Mouse (Mus musculus) brain, embryonic 18.5 days (tissue): ENCODE data around the gene Cyyr1.
"Not testable (repeated sequence)": the region's sequence is repeated elsewhere in the genome, so short reads cannot be mapped to it uniquely, and the experiment has no call there.

Experiments used
- DNase-seq: peaks from one replicate; pipeline ENCODE4 v3.0.0-alpha.2; 2012; ENCODE audit warnings: low read depth, low spot score

The Cyyr1 gene

DNA sequence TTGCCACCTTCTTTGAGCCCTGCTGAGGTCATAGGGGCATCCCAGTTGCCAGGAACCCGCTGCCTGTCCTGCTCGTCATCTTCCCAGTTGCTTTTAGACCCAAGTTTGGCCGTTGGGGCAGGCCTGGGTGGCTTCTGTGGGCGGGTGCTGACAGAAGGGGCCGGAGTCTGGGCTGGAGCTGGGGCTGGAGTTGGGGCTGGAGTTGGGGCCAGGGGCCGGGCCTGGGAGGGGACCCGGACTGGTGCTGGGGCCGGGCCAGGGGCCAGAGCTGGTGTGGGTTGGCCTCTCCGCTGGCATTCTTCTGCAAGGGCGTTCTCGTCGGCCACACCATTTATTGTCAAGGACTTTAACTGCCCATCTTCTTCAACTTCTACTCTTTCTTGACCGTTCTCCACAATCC is at the start of gene Cyyr1:
Cyyr1 (minus strand) TSS at position 101 of the 400 bp plus-strand sequence.
- DNase-seq: not testable (repeated sequence)

DNA sequence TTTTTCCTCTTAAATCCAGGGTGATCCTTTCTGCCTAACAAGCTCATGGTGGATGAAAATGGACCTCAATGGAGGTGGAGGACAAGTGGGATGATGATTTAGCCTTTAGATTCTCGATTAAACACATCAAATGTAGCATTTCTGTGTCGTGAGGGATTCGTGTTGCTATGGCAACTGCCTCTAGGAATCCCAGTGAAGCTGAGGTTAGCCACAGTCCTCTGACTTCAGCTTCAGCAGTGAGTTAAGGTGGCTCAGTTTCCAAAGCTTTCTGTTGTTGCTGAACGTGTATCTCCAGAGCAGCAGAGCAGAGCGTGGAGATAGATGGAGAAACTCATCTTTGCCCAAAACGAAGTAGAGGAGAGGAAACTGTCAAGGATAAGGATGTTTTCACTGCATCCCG is 35.6 kb upstream of the Cyyr1 start:
- DNase-seq: peak; percentile 16

DNA sequence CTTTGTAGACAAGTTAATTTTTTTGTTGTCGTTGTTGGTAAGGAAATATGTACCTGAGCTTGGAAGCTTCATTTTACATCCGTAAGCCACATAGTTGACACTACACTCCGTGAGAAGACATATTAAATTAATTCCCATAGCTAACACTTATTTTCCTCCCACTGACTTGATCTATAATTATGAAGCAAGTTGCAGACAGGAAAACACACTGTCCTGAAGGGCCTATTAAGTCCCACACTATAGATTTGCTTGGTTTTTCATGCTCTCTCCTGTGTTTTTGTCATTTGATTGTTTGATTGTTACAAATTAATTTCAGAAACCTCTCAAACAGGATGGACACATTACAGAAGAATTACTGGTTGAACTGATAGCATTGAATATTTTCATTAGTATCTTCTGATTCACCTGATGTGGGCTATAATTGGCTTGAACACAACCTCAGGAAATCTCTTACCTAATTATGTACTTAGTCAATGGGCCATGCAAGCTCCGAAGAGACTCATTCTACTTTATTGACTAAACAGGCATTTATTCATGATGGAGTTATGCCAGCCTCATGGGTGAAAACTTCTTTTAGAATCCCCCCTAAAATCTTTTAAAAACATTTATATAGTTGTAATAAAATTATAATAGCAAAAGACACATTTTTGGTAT is 34.5 kb upstream of the Cyyr1 start:
- no peak for DNase-seq

DNA sequence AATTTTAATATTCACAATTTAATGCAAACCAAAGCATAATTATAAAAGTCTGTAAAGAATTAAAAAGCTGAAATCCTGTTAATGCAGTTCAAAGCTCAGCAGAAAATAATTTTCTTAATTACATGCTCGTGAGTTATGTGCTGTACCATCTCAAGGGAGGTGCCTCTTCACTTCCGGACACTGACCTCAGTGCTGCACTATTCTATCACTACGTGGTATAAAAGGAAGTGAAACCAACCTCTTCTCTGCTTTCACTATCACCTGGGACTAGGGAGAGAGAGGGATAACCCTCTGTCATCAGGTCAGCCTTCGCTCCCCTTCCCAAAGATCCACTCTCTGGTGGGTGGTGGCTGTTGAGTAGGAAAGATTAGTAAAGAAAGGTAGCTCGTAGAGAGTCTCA is 13.3 kb upstream of the Cyyr1 start:
- no peak for DNase-seq

DNA sequence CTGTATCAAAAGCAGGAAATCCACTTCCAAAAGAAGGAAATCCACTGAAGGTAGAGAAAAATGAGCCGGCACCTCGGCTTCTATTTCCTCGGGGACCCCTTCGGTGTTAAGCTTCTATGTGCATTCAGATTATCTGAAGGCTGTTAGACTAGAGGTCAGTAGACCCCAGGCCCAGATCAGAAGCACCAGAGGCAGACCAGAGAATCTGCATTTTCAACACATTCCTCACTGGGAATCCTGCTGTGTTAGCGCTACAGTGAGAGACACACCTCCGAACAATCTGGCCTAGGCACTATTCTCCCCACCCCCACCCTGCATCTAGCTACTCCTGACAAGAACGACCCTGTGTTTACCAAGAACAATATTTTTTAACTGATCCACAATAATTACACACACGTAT is 641 bp upstream of the Cyyr1 start:
- DNase-seq: no peak

DNA sequence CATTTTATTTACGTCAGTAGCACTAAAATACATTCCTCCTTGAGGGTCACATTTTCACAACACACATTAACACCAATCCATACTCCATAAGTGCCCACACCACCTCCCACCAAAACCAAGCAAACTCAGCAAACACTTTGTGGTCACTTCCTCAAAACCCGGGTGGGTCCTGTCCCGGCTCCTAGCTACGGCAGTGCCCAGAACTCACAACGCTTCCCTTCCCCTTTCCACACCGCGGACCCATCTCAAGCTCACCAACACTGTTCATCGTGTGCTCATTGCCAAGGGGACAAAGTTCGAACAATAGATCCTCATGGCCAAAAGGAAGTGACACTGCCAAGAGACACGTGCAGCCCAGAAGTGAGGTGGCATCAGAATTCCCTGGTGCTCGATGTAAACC is 1.2 kb downstream of the Cyyr1 start:
- not testable (repeated sequence) for DNase-seq

DNA sequence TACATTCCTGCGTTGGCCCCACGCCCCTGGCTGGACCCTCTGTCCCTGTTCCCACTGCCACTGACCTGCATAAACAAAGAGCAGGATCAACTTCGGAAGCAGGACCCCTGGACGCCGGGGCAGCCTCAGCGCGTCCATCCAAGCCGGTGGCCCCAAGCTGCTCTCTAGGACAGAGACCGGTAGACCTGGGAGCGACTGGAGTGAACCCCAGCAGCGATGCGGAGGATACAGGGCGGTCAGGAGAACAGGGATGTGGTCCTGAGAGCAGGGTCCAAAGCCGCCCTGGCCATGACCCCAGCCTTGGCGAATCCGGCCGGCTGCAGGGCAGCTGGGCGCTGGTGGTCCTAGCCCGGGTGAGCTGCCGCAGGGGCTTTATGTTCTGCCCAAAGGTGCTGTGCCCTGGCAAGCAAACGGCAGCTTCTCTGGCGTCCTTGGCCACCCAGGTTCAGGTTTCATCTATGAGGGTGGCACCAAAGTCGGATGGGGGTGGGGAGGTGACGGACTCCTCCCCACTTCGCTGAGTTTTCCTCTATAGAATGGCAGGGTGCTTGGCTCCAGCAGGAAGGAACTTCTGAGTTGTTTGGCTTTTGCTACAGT is 3.1 kb downstream of the Cyyr1 start:
- DNase-seq: no peak

DNA sequence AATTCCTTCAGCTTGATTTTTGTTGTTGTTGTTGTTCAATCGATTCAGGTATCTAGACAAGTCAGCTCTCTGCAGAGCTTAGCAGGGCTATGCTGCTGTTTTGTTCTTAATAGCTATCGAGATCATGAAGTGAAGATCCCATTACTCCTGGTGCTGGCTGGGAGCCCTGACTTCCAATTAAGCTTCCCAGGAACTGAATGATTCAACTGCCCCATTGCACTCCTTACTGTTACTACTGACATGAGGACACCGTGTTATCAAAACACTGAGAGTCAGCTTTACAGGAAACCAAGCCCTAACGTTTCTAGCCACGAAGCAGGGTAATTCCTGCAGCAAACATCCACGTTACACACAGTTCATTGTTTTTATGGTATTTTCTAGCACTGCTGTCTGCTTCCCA is 6.7 kb downstream of the Cyyr1 start:
- no peak for DNase-seq

DNA sequence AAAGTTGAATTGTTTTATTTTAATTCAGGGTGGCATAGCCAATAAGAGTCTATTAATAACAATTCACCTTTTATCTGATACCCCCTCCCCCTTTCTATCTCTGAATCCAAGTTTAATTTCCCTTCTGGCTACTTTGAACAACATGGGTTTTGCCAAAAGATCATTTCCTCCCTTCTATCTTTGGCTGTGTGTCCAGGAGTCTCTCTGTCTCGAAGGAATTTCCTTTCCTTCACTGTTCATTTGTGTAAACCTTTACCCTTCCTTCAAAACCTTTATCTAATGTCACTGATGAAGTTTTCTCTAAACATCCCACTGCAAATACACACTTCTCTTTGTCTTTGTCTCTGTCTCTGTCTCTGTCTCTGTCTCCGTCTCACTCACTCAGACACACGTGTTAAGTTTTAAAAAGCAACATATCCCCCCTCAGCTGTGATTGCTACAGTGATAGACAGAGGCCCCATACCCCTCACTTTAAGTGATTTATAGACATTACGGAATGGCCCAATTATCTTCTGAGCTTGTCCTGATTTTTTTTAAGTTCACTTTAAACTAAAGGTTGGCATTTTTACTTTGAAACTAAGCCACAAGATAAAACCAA is 11.4 kb downstream of the Cyyr1 start:
- DNase-seq: no peak

DNA sequence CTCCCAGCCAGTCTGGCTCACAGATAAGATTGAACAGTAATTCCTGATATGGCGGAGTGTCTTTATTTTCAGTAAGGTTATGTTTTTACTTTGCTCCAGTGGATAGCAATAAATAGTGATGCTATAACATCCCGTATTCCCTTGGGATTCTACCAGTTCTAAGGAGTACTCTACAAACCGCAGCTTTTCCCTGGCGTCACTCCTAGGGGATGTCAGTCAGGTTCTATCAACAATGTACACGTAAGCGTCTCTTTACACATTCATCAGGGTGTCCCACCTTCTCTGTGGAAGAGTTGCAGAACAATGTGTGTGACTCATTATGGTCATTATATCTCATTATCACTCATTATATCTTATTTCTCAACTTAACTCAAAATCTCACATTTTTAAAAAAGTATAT is 12.2 kb downstream of the Cyyr1 start:
- DNase-seq: no peak

DNA sequence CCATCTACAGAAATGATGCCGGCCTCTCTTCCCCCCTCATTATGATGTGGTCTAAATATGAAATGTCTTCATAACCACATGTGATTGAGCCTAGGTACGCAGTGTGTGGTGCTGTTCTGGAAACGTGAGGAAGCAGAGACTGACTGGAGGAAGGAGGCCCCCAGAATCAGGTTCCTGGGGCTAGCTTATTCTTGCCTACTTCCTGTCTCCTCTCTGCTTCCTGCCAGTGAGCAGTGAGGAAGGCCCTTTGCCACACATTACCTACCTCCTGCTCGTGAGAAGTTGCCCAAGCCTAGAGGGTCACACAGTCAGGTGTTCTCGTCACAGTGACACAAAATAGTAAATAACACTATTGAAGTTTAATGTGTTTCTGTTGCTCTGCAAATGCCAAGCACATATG is 14.8 kb downstream of the Cyyr1 start:
- no peak for DNase-seq

DNA sequence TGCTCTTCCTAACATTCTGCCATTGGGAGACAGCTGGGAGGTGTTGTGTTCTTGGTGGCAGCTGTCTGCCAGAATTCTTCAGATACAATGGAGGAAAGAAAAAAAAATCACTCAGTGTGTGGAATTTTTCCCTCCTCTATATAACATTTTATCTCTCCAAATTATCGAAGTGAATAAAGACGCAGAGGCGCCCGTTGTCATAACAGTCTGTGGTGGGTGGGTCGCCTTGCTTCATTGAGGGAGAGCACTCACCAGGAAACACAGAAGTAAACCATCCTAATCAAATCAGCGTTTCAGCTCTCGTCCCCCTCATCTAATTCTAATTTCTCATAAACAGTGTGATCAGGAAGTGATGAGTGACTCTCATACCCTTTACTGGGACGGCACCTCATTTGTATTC is 17.1 kb downstream of the Cyyr1 start:
- DNase-seq: no peak

DNA sequence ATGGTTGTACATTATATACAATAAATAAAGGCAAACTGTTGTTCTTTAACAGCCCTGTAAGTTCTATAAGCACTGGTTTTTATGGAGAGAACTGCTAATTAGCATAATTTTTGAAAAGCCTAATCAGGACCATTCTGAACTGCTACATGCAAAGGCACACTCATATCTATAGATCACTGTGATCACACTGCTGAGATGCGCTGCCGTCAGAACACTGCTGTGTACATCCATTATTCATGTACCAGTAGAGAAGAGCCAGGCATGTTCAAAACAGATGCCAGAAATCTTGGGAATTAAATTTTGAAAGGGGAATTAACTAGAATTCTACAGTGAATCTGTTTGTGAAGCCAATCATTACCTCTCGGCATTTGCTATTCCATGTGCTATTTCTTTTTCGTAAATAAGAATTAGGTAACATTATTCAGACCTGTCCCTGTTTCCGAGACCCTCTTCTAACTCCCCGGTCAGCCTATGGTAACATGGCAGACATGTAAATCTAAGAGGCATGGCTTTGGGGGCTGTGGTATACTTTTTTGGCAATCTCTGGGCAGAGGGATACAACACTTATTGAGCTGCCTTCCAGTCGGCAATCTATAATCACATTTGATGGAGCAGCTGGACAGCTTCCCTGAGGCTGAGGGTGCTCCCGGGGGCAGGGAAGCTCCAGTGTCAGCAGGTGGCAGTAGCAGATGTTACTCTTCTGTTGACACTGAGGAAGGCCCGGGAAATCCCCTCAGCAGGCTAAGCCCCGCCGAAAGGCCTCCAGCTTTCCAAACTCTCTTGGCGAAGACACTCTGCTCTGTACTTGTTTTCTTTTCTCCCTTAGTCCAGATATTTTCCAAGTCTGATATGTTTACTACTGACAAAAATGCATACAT is 25.2 kb downstream of the Cyyr1 start:
- no peak for DNase-seq

DNA sequence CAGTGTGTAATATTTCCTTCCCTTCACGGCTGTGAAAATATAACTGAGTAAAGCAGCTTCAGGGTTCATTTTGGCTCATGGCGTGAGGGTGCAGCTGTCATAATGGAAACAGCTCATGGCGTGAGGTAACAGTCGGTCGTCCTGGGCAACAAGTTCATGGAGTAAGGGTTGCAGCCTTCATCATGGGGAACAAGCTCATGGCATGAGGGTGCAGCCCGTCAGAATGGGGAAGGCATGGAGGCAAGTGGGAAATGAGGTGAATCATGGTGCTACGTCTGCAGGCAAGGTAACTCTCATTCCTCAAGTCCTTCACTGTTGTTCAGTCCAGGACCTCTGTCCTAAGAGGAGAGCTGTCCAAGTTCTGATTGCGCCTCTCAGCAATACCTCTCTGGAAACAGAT is 28.6 kb downstream of the Cyyr1 start:
- no peak for DNase-seq

DNA sequence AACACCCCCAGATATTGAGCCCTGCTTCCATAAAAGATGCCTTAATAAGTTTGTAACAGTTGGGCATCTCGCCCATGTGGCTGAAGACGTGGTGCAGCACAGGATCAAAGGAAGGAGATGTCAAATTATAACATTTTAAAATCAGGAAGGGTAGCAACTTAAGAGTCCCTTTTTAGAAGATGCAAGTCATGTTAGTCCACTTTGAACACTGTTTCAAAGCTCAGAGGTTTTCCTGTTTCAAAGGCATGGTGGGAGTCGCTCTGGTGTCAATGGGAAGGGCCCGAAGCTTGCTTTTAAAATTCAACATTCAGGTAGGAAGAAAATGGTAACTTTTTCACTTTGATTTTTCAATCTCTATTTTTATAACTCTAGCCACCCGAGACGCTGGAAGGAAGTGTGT is 45.9 kb downstream of the Cyyr1 start:
- no peak for DNase-seq

DNA sequence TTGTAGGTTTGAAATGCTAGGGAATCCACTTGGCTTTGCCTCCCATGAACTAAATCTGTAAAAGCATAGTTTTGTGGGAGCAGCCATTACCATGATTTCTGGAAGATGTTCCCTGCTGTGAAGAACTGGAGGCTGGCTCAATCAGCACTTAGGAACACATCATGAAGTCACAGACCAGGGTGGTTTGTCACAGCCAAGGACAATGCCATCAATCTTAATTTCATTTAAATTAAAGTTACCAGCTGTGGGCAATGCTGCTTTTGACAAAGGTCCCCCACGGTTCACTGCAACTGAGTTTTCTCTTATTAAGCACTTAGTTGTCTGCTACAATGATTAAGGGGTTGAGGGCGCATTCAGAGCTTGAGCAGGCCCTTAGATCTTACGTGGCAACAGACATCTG is 48.1 kb downstream of the Cyyr1 start:
- no peak for DNase-seq

DNA sequence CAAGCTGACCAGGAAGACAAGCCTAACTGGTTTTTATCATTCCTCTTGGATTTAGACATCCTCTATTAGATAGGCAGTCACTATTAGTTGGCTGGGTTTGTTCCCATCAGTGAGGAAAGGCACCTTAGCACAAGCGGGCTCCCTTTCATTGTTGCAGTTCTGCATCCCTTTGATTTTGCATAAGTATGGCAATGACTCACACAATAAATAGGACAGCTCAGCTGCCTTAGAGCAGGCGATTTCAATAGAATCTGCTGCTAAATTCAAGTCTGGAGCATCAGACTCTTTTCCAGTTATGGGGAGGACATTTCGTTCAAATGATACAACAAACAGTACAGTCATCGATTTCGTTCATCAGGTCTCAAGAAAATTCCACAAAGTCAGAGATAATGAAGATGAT is 49.8 kb downstream of the Cyyr1 start:
- no peak for DNase-seq

DNA sequence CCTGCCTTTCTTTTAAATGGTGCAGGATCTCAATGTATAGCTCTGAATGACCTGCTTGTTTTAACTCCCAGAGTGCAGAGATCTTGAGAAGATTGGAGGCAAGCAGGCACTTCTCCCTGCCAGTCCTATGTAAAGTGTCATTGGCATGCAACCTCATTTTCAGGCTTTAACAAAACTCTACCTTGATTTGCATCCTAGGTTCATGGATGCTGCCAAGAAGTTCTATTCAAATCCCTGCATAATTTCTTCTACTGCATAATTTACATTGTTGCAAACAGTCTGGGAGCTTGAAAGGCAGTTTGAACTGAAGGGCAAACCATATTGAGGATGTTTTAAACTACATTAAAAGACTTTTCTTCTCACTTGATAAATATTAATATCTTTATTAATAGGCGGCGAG is 57.4 kb downstream of the Cyyr1 start:
- no peak for DNase-seq

DNA sequence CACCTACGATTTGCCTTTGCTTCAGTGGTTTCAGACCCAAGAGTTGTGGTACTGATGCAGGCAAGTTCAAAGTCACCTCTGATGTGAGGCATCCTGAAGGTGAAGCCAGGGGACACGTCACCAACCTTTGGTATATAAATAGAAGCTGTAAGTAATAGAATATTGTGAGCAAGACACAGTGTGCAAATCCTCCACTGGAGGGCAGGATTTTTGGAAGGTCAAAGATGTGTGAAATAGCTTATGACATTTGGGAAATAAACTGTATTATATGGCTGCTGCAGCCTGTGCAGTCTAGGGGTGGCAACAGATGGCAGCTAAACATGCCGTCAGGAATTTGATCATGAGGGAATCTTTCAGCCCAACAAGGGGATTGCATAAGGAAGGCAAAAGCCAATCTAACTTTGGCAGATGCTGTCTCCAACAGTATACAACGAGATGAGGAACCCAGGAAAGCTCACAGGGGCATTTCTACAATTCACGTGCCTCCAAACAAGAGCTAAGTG is 65.0 kb downstream of the Cyyr1 start:
- no peak for DNase-seq

DNA sequence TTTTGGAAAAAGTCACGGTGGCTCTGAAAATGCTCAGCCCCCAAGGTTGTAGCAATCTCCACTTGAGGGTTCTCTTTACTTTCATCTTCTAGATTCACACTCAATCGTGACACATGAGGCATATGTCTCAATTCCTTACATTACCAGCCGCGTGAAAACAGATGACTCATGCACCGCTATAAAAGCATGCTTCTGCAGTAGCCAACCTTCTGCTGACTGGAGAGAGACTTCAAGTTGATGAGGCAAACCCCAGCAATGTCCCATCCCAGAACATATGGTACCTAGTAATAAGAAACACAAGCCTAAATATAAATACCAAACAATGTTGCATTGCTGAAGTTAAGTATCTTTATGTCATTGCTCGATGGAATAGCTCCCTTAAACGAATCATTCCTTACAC is 65.9 kb downstream of the Cyyr1 start:
- DNase-seq: no peak

DNA sequence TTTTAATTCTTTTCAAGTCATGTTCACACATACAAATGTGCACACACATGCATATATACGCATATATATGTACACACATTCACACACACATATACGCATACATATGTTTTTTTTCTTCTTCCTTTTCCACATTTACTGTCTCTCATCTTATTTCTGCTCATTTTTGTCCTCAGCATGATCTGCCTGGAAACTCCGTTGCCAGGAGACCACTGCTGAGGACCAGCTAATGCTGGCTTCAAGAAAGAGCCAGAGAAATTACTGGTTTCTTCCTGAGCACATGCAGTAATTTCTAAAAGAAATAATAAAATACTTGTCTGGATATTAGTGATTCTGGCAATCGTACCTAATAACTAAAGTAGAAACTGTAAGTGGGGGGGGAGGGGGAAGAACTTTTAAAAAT is 68.6 kb downstream of the Cyyr1 start:
- no peak for DNase-seq

DNA sequence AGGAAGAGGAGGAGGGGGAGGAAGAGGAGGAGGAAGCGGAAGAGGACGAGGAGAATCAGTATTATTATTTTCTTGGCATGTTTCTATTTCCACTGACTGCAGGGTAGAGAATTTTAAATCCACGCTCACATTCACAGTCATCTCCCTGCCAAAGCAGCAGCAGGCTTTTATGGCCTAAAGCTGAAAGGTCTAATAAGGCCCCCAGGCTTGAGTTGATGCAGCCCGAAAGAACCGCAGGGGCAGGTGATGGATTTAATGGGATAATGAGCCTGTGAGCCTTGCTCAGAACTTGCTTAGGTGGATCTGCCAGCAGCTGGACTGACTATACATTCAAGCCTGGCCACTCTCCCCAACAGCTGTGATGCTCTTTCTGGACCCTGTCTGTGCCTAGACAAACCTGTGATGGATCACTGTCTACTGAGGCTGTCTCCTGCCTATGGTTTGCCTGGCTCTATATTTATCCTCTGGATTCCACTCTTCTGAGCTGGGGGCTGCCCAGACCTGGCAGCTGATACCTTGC is 78.6 kb downstream of the Cyyr1 start:
- no peak for DNase-seq
